Mouse (Mus musculus): Measurements from ENCODE around the gene Snx21. TPM values are rescaled to one million over a fixed set of nuclear protein-coding genes. Genes with fewer than 3 reads are reported as not detected.

Snx21 gene
- 1.6 and 2.6 TPM in 2 replicates for total RNA-seq (2017)

DNA sequence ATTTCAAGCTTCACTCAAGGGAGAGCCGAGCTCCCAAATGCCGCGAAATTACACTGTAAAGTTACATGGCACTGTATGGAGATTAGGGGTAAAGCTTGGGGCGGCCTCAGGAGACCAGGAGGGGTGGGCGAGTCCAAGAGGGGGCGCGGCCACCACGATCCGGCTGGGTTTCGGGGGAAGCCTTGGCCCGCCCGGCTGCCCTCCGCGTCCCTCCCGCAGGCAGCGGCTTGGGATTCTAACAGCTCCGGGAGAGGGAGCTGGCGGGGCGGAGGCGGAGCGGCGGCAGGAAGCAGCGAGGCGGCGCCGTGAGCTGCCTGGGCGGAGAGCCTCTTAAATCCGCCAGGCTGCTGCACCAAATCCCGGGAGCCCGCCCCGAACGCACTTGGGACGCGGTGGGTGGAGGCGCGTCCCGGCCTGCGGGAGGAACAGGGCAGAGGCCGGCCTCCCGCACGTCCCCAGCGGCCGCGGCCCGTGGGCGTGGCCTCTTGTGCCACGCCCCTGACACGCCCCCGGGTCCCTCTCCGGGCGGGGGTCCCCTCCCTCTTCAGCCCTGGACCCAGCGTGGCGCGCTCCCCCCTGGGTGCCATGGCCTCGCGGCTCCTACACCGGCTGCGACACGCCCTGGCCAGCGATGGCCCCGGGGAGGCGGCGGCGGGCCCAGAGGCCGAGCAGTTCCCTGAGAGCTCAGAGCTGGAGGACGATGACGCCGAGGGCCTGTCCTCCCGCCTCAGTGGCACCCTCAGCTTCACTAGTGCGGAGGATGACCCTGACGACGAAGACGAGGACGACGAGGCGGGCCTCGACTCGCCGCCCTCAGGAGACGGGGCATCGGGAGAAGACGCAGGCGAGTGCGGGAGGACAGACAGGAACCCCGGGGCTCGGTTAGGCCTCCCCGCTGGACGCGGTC lies at the start of gene Snx21:
Gene Snx21 (plus strand): TSS at position 343 of the 907 bp plus-strand sequence.
- peak; percentile 47 for ATAC-seq (ENCODE audit: extremely low read depth, insufficient number of reproducible peaks, low FRiP score, poor library complexity, severe bottlenecking)

DNA sequence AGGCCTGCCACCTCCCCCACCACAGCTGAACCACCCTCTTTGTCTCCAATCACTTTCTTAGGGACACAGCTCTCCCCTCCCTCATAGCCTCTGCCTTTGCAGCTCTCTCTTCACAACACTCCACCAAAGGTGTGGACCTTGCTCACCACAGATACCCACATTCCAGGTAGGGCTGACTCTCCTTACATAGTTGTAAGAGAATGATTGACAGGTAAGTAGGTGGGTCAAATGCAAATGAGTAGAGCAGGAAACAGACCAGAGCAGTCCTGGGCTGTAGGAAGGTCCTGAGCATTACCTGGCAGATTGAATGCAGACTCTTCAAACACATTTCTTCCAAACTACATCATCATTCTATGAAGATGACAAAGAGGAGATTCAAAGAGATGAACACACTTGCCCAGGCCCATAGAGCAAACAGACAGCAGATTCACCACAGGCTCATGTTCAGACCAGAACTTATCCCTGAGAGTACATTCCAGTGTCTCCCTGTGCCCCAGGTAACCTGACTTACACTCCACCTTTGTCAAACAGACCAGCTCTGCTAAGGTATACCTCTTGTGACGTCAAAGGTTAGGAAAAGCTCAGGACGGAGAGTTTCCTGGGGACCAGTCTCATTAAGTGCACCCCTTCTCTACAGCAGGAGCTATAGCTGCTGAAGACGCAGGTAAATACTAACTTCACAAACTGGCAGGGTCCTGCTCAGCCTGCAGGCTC lies 48.1 kb upstream of the Snx21 start:
- no peak for ATAC-seq (ENCODE audit: extremely low read depth, insufficient number of reproducible peaks, low FRiP score, poor library complexity, severe bottlenecking)

DNA sequence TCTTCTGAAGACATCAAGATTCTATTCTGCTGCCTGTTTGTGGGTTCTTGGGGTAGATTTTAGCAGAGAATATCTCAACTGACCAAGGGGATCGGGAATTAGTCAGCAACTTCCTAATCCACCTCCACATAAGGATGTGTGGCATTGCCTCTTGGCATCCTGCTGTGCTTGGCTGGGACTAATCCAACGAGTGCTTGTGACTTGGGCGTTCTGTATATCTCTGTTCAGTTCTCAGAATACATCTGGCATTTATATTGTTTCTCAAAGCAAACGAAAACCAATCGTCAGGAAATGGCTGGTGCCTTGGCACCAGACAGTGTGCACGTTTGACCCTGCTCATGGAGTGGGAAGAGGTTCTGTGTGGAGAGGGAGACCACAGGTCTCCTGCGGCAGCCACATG lies 45.7 kb upstream of the Snx21 start:
- no peak for ATAC-seq (ENCODE audit: extremely low read depth, insufficient number of reproducible peaks, low FRiP score, poor library complexity, severe bottlenecking)

DNA sequence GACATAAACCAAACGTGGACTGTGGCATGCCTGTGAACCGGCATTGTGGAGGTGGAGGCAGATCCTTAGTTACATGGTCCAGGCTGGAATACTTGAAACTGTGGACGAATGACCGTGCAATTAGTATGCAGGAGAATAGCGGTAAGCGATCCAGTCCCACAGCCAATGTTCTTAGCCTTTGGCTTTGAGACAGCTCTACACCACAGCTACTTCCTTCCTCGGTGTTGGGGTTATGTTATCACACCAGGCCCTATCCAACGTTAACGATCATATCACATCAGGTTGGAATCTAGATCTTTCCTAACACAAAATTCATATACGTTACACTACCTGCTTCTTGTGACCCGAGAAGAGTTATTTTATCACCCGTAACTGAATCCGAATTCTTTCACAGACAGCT lies 40.6 kb upstream of the Snx21 start:
- ATAC-seq (ENCODE audit: extremely low read depth, insufficient number of reproducible peaks, low FRiP score, poor library complexity, severe bottlenecking), result no peak

DNA sequence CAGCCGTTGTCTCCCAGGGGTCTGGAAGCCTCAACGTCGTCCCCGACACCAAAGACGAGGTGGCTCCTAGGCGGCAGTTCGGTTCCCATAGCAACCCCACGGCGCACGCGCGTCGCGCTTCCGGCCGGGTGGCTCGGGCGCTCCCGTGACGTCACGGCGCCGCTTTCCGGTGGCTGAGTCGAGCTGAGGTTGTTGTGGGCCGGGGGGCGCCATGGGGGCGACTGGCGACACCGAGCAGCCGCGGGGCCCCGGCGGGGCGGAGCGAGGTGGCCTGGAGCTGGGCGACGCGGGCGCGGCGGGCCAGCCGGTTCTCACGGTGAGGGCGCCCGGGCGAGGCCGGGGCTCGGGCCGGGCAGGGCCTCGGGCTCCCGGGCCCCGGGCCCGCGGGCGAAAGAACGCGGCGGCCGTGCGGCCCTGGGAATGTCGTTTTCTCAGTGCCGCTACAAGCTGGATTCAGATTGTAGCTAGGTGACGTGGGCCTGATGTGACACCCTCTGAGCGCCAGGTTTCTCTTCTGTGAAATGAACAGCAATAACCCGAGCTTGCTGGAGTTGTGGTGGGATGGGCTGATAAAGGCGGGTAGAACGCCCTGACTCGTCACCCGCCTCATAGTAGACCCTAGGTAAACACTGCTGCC lies 39.7 kb upstream of the Snx21 start, which contains the start of the genes Wfdc3 and Dnttip1:
Gene Wfdc3 (minus strand): TSS at position 89 of the 637 bp plus-strand sequence.
Gene Dnttip1 (plus strand): TSS at position 141 of the 637 bp plus-strand sequence.
- ATAC-seq (ENCODE audit: extremely low read depth, insufficient number of reproducible peaks, low FRiP score, poor library complexity, severe bottlenecking), result peak; percentile 77

DNA sequence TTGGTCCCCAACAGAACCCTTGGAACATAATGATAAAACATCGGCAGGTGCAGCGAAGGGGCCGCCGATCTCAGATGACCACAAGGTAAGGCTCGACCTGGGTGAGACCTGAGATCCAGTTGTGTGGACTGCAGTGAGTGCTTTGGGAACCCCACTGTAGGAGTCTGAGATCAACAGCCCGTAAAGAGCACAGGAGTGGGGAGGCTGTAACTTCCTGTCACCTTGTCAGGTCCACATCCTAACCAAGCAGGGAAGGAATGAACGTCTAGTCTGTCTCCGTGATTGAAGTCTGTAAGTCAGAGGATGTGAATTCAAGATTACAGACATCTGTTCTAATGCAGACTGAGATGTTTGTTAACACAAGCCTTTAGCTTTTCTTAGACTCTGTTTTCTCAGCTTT lies 38.9 kb upstream of the Snx21 start:
- ATAC-seq (ENCODE audit: extremely low read depth, insufficient number of reproducible peaks, low FRiP score, poor library complexity, severe bottlenecking), result no peak

DNA sequence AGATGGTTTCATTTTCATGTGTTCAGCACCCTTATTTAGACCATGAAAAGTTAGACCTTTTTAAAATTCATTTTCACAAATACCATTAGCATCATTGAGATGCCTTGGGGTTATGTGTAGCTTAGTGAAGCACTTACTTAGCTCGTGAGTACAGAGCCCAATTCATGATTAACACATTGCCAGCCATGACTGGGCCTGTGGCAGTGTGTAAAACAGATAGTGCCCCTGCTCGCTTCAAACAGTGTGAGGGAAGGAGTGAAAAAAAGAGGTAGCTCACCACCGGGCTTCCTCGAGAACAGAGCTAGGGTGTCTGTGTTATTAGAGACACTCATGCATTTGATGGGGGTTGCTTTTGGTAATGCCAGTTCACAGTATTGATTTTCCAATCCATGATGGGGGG lies 37.4 kb upstream of the Snx21 start:
- no peak for ATAC-seq (ENCODE audit: extremely low read depth, insufficient number of reproducible peaks, low FRiP score, poor library complexity, severe bottlenecking)

DNA sequence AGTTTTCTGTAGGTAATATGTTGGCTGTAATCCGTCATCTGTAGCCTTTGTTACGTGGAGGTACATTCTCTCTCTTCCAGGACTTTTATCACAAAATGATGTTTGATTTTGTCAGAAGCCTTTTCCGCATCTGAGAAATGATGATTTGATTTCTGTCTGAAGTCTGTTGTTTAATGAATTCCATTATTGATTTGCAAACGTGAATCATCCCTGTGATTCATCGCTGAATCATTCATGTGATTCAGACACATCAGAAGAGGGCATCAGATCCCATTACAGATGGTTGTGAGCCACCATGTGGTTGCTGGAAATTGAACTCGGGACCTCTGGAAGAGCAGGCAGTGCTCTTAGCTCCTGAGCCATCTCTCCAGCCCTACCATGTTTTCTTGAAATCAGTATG lies 36.6 kb upstream of the Snx21 start:
- no peak for ATAC-seq (ENCODE audit: extremely low read depth, insufficient number of reproducible peaks, low FRiP score, poor library complexity, severe bottlenecking)

DNA sequence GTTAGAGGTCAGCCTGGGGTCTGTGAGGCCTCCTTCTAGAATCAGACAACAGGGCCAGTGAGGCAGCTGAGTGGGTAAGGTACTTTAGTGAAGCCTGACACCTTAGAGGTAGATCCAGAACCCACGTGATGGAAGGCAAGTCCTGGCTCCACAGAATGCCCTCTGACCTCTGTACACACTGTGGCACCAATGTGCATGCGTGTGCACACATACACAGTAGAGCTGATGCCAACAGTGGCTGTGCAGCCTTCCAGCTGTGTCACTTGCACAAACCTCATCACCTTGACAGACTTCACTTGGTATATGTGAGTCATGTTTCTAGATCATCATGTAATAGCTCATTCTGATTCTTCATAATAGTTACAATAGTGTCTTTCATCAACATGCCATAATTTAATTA lies 33.2 kb upstream of the Snx21 start:
- no peak for ATAC-seq (ENCODE audit: extremely low read depth, insufficient number of reproducible peaks, low FRiP score, poor library complexity, severe bottlenecking)

DNA sequence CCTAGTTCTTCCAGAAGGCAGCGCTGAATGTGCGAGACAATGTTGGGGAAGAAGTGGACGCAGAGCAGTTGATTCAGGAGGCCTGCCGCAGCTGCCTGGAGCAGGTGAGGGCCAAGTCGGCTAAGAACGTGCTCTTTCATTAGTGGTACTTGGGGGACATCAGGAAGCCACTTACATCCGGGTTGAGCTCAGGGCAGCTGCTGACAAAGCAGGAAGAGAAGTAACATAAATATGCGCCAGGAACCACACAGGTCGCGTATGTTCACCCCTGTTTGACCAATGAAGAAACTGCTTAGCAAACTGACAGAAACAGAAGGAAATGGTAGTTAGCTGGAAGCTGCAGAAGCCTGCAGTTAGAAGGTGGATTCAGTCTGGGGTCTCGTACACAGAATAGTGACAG lies 31.5 kb upstream of the Snx21 start:
- ATAC-seq (ENCODE audit: extremely low read depth, insufficient number of reproducible peaks, low FRiP score, poor library complexity, severe bottlenecking), result no peak

DNA sequence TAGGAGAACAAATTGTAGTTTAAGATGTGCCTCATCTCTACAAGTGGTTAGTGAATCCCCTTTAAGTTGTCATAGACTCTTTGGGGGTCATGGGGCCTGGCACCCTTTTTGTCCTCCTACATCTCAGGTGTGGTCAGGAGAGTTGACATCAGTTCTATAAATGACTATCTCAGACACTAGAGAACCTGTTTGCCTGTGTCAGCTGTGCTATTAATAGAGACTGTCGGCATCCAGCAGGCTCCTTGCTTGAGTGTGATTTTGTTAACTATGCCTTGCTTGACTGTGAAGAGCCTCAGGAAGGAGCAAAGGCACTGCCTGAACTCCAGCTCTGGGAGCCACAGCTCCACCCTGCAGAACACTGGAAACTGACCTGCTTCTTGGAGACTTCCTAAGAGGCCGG lies 30.8 kb upstream of the Snx21 start:
- ATAC-seq (ENCODE audit: extremely low read depth, insufficient number of reproducible peaks, low FRiP score, poor library complexity, severe bottlenecking), result no peak

DNA sequence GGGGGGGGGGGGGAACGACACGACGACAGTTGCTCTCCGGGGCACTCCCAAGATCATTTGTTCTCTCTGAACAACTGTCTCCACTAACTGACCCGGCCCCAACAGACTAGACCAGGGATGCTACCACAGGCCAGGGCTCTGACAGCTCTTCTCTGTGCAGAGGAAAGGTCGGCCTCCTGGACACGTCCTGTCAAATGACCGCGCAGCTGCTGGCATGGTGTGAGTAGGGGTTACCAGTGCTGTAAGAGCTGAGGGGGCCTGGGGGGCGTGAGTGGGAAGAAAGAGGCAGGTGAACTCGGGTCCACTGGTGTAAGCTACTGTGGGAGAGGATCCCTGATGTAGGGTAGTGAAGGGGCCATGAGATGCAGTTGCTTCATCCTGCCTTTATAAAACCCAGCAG lies 27.8 kb upstream of the Snx21 start:
- no peak for ATAC-seq (ENCODE audit: extremely low read depth, insufficient number of reproducible peaks, low FRiP score, poor library complexity, severe bottlenecking)

DNA sequence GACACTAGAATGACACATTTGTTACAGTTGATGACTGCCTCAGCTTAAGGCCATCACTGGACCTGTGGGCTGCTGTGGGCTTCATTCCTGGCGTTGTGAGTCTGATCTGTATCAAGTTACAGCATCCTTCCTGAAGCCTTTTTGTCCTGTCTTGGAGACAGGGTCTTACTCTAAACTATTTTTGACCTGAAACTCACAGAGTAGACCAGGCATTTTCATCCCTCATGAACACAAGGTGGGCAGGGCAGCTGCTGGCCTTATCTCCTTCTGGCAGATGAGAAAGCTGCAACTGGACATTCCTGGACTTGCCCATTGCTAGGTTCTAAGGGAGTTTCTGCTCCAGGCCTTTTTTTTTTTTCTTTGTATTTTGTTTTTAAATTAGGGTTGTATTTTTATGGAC lies 26.9 kb upstream of the Snx21 start:
- no peak for ATAC-seq (ENCODE audit: extremely low read depth, insufficient number of reproducible peaks, low FRiP score, poor library complexity, severe bottlenecking)

DNA sequence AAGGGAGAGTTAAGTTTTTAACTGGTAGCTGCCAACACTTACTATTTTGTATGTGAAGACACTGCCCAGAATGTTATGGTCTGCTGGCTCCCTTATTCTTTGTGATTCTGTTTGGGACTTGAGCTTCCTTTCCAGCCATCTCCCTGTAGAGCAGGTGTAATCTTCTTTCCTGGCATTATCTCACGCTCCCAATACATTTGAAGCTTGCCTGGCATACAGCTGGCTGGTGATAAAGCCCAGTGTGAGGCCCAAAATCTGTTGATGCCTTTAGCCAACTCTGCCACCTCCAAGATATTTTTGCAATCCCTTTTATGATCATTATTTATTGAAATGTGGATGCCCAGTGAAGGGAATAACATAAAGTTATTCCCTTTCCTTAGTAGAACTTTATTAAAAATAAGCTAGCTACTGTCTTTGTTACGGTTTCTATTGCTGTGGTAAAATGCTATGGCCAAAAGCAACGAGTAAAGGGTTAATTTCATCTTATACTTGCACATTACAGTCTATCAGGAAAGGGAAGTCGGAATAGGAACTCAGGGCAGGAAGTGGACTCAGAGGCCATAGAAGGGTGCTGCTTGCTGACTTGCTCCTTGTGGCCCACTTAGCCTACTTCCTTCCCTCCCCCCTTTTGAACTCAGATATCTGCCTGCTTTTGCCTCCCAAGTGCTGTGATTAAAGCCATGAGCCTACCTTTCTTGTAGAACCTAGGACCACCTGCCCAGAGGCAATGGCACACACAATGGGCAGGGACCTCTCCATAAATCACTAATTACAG lies 25.4 kb upstream of the Snx21 start:
- no peak for ATAC-seq (ENCODE audit: extremely low read depth, insufficient number of reproducible peaks, low FRiP score, poor library complexity, severe bottlenecking)

DNA sequence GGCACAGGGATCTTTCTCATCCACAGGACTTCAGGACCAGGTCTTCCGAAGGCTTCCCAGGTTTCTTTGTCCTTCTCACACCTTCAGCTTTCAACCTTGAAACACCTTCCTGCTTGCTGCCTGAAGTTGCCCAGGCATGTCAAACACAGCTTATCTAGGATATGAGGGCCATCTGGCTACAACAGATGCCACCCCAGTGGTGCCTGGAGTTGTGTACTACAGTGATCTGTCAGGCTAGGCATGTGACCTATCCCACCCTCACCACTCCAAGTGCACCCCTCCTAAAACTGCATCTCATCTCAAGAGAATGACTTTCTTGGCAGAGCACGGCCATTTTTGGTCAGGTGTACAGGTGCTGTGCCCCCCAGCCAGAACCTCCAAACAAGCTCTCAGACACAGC lies 24.1 kb upstream of the Snx21 start:
- ATAC-seq (ENCODE audit: extremely low read depth, insufficient number of reproducible peaks, low FRiP score, poor library complexity, severe bottlenecking), result no peak

DNA sequence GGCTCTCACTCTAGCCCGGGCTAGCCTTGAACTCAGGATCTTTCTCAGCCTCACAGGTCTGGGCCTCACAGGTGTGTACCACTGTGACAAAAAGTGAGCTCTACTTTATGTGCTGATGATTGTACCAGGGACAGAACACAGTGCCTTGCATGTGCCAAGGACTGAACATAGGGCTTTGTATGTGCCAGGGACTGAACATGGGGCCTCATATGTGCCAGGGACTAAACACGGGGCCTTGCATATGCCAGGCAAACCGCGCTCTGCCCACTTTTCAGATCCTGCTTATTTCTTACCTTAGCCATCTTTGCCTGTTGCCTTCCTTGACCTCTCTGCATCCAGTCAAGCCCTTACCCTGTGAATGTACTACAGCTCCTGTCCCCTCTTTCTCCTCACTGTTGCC lies 23.7 kb upstream of the Snx21 start:
- no peak for ATAC-seq (ENCODE audit: extremely low read depth, insufficient number of reproducible peaks, low FRiP score, poor library complexity, severe bottlenecking)

DNA sequence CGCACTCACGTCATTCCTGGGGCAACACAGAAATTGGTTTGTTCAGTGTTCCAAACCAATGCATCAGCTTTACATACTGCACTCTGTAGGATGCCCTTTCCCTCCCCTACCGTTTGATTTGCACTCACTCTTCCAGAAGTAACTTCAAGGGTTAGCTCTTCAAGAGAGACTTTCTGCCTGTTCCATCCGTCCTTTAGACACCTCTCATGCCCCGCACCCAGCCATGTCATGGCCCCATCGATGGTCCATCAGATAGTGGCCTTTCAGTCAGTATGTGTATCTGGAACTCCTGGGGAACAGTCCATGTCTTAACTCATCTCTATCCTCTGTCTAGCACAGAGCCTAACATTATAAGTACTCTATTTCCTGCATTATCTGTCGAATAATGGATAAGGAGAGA lies 23.0 kb upstream of the Snx21 start:
- no peak for ATAC-seq (ENCODE audit: extremely low read depth, insufficient number of reproducible peaks, low FRiP score, poor library complexity, severe bottlenecking)

DNA sequence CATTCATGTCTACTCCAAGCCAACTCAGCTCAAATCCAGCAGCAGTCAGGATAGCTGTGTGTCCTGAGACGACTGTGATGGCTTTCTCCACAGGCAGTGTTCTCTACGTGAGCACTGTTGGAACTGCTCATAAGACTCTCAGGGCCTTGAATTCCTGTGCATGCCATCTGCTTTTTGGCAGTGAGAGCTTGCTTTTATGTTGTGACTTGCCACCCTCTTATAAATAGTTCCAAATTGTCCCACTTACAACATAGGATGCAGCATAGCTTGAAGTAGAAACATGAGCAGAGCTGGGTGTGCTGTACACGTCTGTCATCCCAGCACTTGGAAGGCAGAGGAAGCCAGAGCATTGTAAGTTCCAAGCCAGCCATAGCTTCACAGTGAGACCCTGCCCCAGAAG lies 19.8 kb upstream of the Snx21 start:
- ATAC-seq (ENCODE audit: extremely low read depth, insufficient number of reproducible peaks, low FRiP score, poor library complexity, severe bottlenecking), result no peak

Measured in neutrophil, adult 5-6 weeks (primary cell).